Mouse (Mus musculus) c-Kit-positive CD71-positive TER-119-positive erythroid progenitor cells, embryonic 14.5 days (primary cell): Measurements from ENCODE around the gene Cltc.
"Not testable (repeated sequence)": the region's sequence is repeated elsewhere in the genome, so short reads cannot be mapped to it uniquely, and the experiment has no call there.

Source experiments
- DNase-seq: peaks from one replicate; pipeline ENCODE4 v3.0.0-alpha.2; 2013; ENCODE audit warnings: low spot score

Gene Cltc

DNA sequence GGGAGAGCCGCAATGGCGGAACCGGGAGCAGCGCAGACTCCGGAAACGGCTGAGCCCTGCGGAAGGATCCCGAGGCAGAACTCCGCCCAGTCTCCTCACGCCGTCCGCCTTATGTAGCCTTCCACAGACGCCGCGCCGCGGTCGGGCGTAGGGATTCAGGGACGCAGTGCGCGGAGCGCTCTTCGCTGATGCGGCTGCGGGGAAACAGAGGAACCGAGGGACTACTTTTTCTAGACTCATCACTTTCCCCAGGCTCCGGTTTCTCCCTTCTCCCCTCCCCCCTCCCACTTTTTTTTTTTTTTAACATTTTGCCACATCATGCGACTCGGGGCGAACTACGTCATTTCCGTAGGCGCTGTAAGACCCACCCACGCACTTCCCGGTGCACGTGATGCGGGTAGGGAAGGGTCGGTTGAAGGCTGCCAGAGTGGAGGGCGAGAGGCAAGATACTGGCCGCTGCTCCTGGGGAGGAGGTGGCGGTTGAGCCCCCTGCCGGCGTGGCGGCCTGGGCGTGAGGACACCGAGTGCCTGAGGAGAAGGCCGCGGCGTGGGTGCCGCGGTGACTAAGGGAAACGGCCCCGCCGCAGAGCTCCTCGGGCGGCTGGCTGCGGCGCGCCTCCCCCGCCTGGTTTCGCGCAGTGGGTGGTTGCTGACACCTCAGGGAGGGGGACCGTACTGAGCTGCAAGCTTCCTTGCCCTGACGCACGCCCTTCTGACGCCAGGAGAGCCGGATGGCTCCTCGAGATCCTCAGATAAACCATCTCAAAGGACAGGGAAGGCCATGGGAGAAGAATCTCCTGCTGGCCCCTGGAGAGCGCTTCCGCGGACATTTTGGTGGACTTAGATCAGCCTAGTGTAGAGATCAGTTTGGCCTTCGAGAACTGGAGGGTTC, at the start of gene Cltc:
Cltc (minus strand) TSS at position 86 of the 892 bp plus-strand sequence.
- DNase-seq, result peak; percentile 95

DNA sequence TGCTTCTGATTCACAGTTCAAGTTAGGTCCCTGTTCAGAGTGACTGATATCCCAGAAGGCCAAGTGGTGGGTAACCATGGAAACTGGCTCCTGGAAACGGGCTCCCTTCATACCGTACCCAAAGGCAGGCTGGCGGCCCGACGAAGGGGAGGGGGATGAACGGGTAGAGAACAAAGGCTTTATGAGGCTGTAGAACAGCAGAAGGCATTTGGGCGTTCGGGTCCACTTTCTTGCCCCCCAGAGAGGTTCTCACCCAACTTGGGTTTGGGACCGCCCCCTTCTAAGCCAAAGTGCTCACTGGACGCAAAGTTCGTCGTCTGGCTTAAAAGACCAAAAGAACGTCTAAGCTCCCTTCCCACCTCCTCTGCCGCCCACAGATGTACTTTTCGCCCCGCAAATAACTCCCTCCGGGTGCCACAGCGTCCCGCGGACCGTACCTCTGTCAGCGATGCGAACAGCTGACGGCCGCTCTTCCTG, 49.7 kb upstream of the Cltc start:
- DNase-seq, result peak; percentile 58

DNA sequence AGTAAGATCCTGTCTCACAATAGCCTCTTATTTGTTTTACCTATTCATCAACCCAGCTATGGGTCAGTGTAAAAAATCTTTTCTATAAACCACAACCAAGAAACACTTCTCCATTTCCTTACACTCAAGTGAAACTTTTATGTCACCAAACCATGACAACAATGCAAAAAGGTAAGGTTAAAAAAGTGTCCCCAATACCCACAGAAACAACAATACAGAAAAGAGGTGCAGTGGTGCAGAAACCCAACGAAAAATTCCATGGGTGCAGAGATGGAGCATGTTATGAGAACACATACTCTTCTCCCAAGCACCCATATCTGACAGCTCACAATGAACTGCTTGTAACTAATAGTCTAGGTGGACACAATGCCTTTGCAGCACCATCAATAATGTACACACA, 36.8 kb upstream of the Cltc start:
- DNase-seq, result no peak

DNA sequence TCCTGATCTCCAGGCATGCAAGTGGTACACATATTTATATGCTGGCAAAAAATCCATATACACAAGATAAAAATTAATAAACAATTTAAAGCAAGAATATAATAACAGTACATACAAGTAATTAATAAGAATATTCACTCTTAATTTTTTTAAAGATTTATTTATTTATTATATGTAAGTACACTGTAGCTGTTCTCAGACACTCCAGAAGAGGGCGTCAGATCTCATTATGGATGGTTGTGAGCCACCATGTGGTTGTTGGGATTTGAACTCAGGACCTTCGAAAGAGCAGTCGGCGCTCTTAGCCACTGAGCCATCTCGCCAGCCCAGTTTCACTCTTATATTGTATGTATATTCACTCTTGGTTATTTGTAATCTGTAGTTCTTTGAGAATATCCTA, 30.1 kb upstream of the Cltc start:
- not testable (repeated sequence) for DNase-seq

DNA sequence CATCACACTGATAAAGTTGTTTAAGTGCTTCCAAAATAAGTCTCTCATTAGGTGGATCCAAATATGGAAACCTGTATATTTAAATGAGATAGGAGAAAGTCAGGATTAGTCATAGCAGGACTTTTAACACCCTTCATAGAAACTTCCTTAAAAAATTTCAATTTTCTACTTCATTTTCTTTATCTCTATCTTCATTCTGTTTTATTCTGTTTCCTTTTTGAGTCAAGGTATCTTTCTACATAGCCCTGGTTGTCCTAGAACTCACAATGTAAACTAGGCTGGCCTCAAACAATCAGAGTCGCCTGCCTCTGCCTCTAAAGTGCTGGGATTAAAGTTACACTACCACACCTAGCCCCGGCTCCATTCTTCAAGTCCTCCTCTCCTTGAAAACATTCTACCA, 28.4 kb upstream of the Cltc start:
- no peak for DNase-seq

DNA sequence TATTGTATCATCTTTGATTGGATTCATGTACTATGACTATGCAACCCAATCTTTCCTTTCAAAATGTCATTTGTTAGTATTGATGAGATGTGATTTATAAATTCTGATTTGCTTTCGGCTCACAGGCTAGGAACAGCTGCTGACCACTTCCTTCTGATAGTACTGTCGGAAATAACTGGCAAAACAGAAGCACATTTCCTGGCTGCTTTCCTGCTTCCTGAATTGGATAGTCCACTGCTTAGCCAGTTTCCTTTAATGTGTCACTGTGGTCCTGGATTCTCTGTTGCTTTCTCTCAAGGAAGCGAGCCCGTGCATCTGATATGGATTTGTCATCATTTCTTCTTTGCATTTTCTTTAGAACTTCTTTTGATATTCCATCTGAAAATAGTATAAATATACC, 12.5 kb upstream of the Cltc start:
- DNase-seq, result no peak

DNA sequence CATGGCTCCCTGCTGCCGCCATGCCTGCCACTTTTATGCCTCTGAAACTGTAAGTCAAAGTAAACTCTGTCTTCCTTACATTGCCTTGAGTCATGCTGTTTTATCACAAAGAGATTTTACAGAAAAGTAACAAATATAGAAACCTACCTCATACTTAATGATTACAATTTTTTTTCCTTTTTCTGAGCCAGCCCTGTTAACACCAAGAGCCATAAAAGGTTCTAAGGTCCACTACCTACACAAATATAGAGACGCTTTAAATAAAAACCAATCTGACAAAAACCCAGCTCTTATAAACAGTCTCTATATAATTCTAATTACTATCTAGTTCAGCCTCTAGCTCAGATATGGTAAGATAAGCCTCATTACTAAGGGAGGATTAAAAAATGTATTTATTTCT, 7.1 kb upstream of the Cltc start:
- DNase-seq, result no peak

DNA sequence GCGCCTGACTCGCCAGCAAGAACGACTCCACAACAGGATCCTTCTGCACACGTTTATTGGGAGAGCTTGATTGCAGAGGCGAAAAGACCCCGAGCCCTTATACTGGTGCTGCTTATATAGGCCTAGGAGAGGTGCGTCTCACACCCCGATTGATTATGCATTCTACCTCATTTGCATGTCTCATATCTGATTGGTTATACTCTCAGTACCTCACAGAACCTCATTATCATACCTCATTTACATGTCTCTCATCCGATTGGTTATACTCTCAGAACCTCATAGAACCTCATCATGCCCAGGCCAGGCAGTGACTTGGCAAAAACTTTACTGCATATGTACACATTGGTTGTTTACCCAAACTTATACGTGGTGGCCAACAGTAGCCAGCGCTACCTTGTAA, 5.8 kb upstream of the Cltc start:
- DNase-seq, result not testable (repeated sequence)

DNA sequence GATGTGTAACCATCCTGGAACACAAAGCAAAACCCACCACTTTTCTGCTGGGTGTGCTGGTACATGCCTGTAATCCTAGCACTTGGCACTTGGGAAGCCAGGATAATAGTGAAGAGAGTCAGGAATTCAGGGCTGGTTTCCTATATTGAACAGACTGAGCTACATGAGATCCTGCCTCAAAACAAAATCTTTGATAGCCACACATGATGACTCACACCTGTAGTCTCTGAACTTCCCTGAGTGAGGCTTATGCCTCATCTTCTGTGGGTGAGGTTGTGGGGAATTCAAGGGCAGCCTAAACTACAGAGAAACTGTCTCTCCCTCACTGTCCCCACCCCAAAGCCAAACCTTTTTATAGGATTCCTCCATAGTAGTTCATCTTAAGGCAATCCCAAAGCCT, 3.0 kb upstream of the Cltc start:
- no peak for DNase-seq

DNA sequence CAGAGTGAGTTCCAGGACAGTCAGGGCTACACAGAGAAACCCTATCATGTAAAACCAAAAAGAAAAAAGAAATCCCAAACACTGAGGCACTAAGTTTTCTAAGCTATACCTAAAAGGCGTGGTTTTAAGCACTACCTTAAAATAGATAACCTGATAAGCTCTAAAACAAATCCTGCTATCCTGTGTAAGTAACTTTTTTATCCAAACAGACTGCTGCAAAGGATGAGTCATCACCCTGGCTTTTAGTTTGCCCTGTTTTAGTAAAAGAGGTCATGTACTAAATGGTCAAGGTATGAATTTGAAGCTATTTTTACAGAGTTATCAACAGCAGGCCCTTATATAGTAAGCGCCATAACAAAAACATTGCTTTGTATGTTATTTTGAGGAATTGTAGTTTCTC, 2.5 kb upstream of the Cltc start:
- DNase-seq, result no peak

DNA sequence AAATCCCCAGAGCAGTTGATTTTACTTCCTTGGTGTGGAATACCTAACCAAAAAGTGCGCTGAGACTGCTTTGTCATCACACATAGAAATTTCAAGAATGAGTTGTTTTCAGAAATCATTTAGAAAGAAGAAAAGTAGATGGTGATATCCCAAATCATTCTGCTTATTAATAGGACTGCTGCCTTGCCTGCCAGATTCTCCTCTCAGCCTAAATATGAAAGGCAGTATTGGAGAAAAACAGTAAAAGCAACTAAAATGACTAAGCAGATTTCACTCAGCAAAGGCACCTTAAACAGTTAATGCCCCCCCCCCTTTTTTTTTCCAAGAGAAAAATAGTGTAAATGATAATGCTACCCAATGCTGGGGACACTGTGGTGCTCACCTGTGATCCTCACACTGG, 1.9 kb upstream of the Cltc start:
- no peak for DNase-seq

DNA sequence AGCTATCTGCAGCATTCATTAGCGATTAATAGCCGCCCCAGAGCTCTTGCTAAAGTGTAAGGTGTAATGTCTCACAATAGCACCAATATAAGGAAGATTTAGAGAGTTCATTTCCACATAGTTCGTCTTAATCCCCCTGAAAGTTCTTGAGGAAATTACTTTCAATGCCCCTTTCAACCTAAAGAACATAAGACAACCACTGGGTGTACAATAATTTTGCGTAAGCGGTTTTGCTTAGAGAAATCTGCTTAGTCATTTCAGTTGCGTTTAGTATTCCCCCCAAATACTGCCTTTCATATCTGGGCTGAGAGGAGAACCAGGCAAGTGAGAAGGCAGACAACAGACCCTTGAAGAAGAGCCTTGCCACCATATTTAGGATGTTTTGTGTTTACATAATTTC, 1.2 kb upstream of the Cltc start:
- peak; percentile 79 for DNase-seq

DNA sequence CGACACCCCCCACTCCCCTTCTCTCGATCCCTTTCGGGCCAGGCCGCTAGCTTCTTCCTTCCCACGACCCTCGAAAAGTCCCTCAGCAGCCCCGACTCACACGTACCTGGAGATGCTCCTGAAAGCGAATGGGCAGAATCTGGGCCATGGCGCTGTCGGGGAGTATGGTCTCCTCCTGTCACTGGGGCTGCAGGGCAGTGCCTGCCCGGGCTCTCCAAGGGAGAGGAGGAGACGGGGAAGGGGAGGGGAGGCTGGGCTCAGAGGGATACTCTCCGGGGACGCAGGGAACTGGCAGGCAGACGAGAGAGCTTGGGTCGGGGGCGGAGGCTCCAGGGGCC, 254 bp downstream of the Cltc start:
- no peak for DNase-seq

DNA sequence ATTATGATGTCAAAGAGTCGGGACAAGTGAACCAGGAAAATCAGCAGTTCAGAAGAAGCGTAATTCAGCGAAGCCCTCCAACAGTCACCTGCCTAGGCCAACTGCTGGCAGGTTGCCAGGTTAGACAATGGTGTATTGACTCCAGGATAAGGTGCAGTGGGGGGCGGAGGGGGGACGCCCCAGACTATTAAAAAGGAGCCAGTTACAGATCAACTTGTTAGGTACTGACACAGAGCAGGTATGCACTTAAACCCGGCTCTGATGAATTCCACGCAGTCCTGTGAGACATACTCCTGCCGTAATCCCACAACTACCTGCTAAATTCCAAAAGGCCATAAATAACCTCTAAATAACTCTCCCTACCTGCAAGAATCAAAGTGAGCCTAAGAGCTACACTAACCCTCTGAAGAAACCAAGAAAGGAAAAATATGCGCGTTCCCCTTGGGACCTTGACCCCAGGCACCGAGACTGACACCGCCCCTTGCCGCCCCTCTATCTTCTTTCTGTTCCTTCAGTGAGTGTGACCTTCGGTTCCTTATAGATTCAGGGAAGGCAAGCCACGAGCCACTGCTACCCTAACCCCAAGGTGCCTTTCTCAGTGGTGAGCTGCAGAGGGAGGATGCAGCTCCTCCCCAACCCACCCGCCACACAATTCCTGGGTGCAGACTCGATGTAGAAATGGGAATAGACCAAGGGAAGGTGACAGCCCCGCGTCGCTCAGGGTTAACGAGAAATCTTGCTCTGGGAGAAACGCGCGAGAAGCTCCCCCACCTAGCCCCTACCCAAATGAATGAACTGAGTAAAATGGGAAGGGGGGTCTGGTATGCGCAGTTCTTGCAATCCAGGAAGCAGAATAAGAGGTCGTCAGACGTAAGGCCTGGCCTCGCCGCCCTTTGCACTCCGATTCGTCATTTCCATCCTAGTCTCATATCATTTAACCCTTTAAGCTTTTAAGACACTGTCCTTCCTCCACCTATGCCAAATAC, 916 bp downstream of the Cltc start:
- DNase-seq, result peak; percentile 66

DNA sequence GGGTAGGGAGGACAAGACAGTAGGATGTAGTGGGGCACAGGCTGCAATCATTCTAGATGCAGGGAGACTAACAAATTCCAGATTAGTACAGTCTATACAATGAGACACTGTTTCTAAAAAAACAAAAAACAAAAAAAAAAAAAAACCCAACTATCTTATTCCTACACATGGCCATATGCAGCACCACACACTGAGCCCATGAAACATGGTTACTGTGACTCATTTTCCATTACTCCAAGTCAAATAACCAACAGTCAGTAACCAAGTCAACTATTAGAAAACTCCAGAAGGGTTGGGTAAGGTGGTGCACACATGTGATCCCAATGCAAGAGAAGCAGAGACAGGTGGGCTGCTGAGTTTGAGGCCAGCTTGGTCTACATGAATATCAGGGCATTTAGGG, 5.0 kb downstream of the Cltc start:
- no peak for DNase-seq

DNA sequence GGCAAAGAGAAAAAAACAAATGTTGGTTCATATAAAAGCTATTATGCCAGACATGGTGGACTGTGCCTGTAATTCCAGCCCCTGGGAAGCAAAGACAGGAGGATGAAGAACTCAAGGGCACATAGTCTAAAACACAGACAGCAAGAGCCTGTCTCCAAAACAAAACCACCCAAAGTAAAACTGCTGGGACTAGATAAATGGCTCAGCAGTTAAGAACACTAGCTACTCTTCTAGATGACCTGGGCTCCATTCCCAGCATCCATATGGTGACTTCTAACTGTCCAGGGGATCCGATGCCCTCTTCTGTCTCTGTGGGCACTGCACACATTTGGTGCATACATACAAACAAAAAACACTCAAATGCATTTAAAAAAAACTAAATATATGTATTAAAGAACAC, 6.4 kb downstream of the Cltc start:
- no peak for DNase-seq

DNA sequence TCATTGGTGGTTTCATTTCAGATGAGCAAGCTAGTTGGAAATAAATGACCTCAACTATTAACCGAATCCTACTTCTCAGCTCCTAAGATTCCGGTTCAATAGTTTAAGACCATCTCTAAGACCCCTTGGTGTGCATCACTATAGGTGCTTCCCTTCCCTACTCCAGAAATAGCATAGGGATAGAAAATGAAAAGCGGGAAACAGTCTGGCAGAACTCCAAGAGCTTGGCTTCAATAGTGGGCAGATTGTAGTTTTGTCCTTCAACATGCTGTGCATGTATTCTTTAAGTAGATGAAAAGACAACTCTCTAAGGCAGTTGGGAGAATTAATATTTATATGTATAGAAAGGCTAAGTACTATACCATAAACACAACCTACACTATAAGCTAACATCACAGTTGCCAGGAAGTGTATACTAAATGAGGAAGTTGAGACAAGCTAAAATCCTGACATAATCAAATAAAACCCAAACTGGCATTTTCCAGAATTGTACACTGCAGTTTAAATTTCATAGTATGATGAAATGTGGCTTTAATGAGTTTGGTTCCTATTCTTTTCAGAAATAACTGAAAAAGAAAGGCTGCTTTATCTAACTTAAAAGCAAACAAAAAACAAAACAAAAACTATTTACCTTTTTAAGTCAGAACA, 7.5 kb downstream of the Cltc start:
- no peak for DNase-seq

DNA sequence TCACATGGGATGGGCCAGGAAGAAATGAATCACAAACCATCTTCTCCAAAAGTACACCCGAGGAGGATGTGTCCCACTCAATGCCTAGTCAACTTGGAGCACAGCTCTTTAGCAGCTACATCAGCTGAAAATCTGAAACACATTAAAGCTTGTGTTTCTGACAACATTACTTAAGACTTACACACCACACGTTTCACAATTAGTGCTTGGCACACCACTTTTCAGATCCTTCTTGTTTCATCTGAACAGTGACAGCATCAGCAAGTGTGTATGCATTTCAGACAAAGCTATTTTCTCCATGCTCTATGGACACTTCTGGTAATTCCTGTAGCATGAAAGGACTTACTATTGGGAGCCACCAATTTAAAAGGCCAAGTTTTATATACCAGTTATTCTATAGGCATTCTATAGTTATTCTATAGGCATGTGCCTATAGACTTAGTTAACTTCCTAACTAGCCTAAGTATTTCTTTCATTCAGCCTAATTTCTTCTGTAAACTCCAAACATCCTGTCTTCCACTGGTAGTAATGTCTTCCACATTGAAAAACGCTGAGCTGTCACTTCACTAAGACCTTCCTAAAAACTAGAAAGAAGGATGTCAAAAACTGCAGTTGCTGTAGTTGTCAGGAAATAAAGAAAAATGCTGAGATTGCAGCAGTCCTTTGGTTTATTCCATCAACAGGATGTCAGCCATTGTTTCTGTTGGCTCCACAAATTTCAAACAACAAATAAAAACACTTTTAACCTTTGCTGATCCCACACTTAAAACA, 11.5 kb downstream of the Cltc start:
- no peak for DNase-seq

DNA sequence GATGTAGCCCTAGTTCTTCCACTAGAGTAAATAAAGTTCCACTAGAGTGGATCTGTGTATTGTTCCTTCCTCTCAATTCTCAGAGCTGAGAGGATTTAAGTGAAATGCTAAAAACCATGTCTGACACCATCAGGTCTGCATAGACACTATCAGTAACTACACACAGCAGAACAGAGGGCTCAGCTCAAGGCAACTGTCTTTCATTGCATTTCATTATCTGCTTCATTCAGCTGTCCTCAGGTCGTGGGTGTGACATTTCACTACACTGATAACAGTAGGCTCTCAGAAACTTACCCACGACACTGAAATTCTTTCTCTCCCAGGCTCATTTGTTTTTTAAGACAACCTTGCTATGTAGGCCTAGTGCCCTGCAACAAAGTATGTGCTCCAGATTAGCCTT, 14.8 kb downstream of the Cltc start:
- DNase-seq, result peak; percentile 97

DNA sequence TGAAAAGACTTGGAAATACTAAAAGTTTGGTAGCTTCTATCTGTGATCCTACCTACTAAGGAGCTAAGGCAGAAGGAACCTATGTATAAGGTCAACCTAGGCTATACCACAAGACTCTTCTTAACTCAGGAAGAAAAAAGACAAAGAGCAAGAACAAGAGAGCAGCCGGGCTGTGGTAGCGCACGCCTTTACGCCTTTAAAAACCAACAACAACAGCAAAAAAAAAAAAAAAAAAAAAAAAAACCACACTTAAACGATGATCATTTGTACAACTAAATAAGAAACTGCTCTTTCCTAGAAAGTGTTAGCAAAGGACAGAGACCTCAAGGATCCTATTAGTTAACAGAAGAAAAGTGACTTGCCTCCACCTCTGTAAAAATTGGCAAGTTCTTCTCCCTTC, 15.9 kb downstream of the Cltc start:
- no peak for DNase-seq

DNA sequence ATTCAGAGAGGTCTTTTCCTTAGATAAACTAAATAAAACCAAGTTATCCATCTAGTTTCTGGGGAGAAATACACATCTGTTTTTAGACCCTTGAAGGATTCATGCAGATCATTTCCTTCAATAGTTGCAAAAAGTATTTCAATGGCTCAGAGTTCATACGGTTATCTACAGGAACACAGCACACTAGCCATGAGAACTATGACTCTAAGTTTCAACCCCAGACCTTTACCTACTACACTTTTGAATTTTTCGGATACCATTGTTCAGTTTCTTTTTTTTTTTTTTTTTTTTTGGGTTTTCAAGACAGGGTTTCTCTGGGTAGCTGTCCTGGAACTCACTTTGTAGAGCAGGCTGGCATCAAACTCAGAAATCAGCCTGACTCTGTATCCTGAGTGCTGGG, 17.9 kb downstream of the Cltc start:
- no peak for DNase-seq

DNA sequence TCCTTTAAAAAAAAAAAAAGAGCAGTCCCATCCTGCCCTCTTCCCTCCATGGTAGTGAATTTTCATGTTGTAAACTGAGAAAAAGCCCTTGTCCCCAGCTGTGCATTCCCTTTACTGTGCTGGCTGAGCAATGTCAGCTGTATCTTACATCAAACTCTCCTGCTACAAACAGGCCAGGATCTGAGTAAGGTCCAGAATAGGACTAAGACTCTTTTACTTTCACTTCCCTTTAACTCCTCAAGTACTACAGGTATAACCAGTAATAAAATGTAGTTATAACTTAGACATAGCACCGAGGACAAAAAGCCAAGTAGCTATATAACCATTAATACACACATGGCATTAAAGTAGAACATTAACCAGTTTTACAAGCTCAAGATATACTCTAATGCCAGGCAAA, 18.4 kb downstream of the Cltc start:
- DNase-seq, result no peak
